Mouse (Mus musculus) MEL (cell line): ENCODE data around the gene C730034F03Rik. TPM values are rescaled to one million over a fixed set of nuclear protein-coding genes. Genes with fewer than 3 reads are reported as not detected.

Source experiments
- DNase-seq: peaks from one replicate; pipeline ENCODE4 v3.0.0; 2011; ENCODE audit warnings: low read depth, low spot score
- H3K27ac ChIP-seq: 2 replicates; pipeline ENCODE4 v1.5.1; 2012; ENCODE audit warnings: low read depth, mild to moderate bottlenecking, control low read depth, low read length, moderate library complexity; ENCODE audit not compliant: control insufficient read depth
- H3K27me3 ChIP-seq, 2 experiments: fragments of 150-350 bp in 1 of 2; sonication (generic) in 1 of 2; 2 replicates each; pipeline ENCODE4 v1.6.1; 2012; ENCODE audit warnings: low read length in 2 of 2, mild to moderate bottlenecking in 2 of 2, improper control_type of control experiment in 1 of 2, moderate library complexity in 1 of 2; ENCODE audit not compliant: insufficient read depth in 2 of 2, control insufficient read depth in 1 of 2
- H3K36me3 ChIP-seq, 2 experiments: 2 replicates each; pipeline ENCODE4 v1.6.1; 2012 to 2014; ENCODE audit warnings: low read length in 2 of 2, improper control_type of control experiment in 1 of 2, inconsistent platforms in 1 of 2, mild to moderate bottlenecking in 1 of 2; ENCODE audit not compliant: insufficient read depth in 2 of 2, control insufficient read depth in 1 of 2
- H3K4me1 ChIP-seq, 2 experiments: fragments of 150-350 bp in 1 of 2; sonication (generic) in 1 of 2; 2 replicates each; pipeline ENCODE4 v1.6.1; 2012; ENCODE audit warnings: low read length in 2 of 2, improper control_type of control experiment in 1 of 2, mild to moderate bottlenecking in 1 of 2; ENCODE audit not compliant: insufficient read depth in 2 of 2, control insufficient read depth in 1 of 2
- H3K4me3 ChIP-seq, 2 experiments: fragments of 150-350 bp in 1 of 2; sonication (generic) in 1 of 2; 2 replicates each; pipeline ENCODE4 v1.5.1; 2012; ENCODE audit warnings: low read depth in 2 of 2, low read length in 2 of 2, mild to moderate bottlenecking in 2 of 2, moderate library complexity in 2 of 2, control low read depth in 1 of 2, improper control_type of control experiment in 1 of 2; ENCODE audit not compliant: control insufficient read depth in 1 of 2, insufficient read depth in 1 of 2
- H3K79me2 ChIP-seq: 2 replicates; pipeline ENCODE4 v1.6.1; 2012; ENCODE audit warnings: mild to moderate bottlenecking, low read length, moderate library complexity; ENCODE audit not compliant: control insufficient read depth, poor library complexity, insufficient read depth
- H3K9ac ChIP-seq: 2 replicates; pipeline ENCODE4 v1.6.1; 2012; ENCODE audit warnings: low read depth, mild to moderate bottlenecking, control low read depth, low read length, moderate library complexity; ENCODE audit not compliant: control insufficient read depth, poor library complexity, severe bottlenecking
- H3K9me3 ChIP-seq: fragments of 150-350 bp; sonication (generic); replicated peaks from 2 replicates; pipeline ENCODE4 v1.6.1; 2012; ENCODE audit warnings: mild to moderate bottlenecking, low read length, improper control_type of control experiment, moderate library complexity; ENCODE audit not compliant: insufficient read depth
- BHLHE40 ChIP-seq: IDR thresholded peaks from 2 replicates; pipeline ENCODE4 v1.6.1; 2012; ENCODE audit warnings: low read depth, mild to moderate bottlenecking, inconsistent platforms, low read length, improper control_type of control experiment, borderline replicate concordance
- CTCF ChIP-seq, 3 experiments: IDR thresholded peaks in 2 of 3; conservative IDR thresholded peaks in 1 of 3; 2 replicates each; pipeline ENCODE4 v1.5.1; 2011 to 2012; ENCODE audit warnings: low read length in 3 of 3, low read depth in 2 of 3, mild to moderate bottlenecking in 2 of 3, improper control_type of control experiment in 1 of 3, inconsistent platforms in 1 of 3, mixed read lengths in 1 of 3, moderate library complexity in 1 of 3; ENCODE audit not compliant: control insufficient read depth in 1 of 3, insufficient read depth in 1 of 3, poor library complexity in 1 of 3, severe bottlenecking in 1 of 3
- E2F4 ChIP-seq: IDR thresholded peaks from 2 replicates; pipeline ENCODE4 v1.6.1; 2011; ENCODE audit warnings: low read depth, low read length, improper control_type of control experiment, borderline replicate concordance
- EP300 ChIP-seq, 2 experiments: IDR thresholded peaks; 2 replicates each; pipeline ENCODE4 v1.6.1; 2011; ENCODE audit warnings: improper control_type of control experiment in 2 of 2, low read length in 2 of 2, low read depth in 1 of 2, mild to moderate bottlenecking in 1 of 2
- ETS1 ChIP-seq: IDR thresholded peaks from 2 replicates; pipeline ENCODE4 v1.6.1; 2012; ENCODE audit warnings: low read depth, mild to moderate bottlenecking, inconsistent platforms, low read length, improper control_type of control experiment, moderate library complexity
- JUND ChIP-seq: IDR thresholded peaks from 2 replicates; pipeline ENCODE4 v1.6.1; 2011; ENCODE audit warnings: low read depth, mild to moderate bottlenecking, improper control_type of control experiment, low read length
- KAT2A ChIP-seq: conservative IDR thresholded peaks from 2 replicates; pipeline ENCODE4 v1.6.1; 2012; ENCODE audit warnings: low read depth, low read length, improper control_type of control experiment, inconsistent platforms
- MAFK ChIP-seq: IDR thresholded peaks from 2 replicates; pipeline ENCODE4 v1.6.1; 2011; ENCODE audit warnings: low read depth, mild to moderate bottlenecking, low read length, improper control_type of control experiment, borderline replicate concordance
- MAX ChIP-seq: IDR thresholded peaks from 2 replicates; pipeline ENCODE4 v1.6.1; 2011; ENCODE audit warnings: low read length, improper control_type of control experiment
- MEF2A ChIP-seq: IDR thresholded peaks from 2 replicates; pipeline ENCODE4 v1.6.1; 2014; ENCODE audit warnings: low read depth, mild to moderate bottlenecking, inconsistent platforms, low read length, improper control_type of control experiment; ENCODE audit not compliant: poor library complexity, insufficient replicate concordance, severe bottlenecking; ENCODE audit errors: extremely low read depth
- MXI1 ChIP-seq: IDR thresholded peaks from 2 replicates; pipeline ENCODE4 v1.6.1; 2011; ENCODE audit warnings: mild to moderate bottlenecking, low read depth, low read length, improper control_type of control experiment
- MYB ChIP-seq: IDR thresholded peaks from 2 replicates; pipeline ENCODE4 v1.6.1; 2011; ENCODE audit warnings: mild to moderate bottlenecking, low read depth, low read length, improper control_type of control experiment
- MYC ChIP-seq: IDR thresholded peaks from 2 replicates; pipeline ENCODE4 v1.6.1; 2011; ENCODE audit warnings: low read depth, mild to moderate bottlenecking, low read length, improper control_type of control experiment, moderate library complexity
- NELFE ChIP-seq: IDR thresholded peaks from 2 replicates; pipeline ENCODE4 v1.6.1; 2011; ENCODE audit warnings: low read depth, low read length, improper control_type of control experiment
- NRF1 ChIP-seq: IDR thresholded peaks from 2 replicates; pipeline ENCODE4 v1.6.1; 2014; ENCODE audit warnings: low read depth, mild to moderate bottlenecking, inconsistent platforms, low read length, improper control_type of control experiment, moderate library complexity; ENCODE audit not compliant: poor library complexity, insufficient read depth, severe bottlenecking
- POLR2AphosphoS2 ChIP-seq: IDR thresholded peaks from 2 replicates; pipeline ENCODE4 v1.6.1; 2011; ENCODE audit warnings: low read length, improper control_type of control experiment
- POLR2AphosphoS5 ChIP-seq: IDR thresholded peaks from 2 replicates; pipeline ENCODE4 v1.6.1; 2012; ENCODE audit warnings: low read depth, borderline replicate concordance, mild to moderate bottlenecking, inconsistent platforms, low read length, moderate library complexity, mixed read lengths
- RAD21 ChIP-seq: IDR thresholded peaks from 2 replicates; pipeline ENCODE4 v1.6.1; 2011; ENCODE audit warnings: mild to moderate bottlenecking, low read depth, low read length, improper control_type of control experiment
- RCOR1 ChIP-seq: IDR thresholded peaks from 2 replicates; pipeline ENCODE4 v1.6.1; 2012; ENCODE audit warnings: low read depth, mild to moderate bottlenecking, inconsistent platforms, low read length, improper control_type of control experiment
- SIN3A ChIP-seq: IDR thresholded peaks from 2 replicates; pipeline ENCODE4 v1.6.1; 2012; ENCODE audit warnings: low read length, improper control_type of control experiment, inconsistent platforms
- TAL1 ChIP-seq: IDR thresholded peaks from 2 replicates; pipeline ENCODE4 v1.6.1; 2012; ENCODE audit warnings: mild to moderate bottlenecking, inconsistent platforms, low read length, moderate library complexity, mixed read lengths
- TBP ChIP-seq: IDR thresholded peaks from 2 replicates; pipeline ENCODE4 v1.8.0; 2011; ENCODE audit warnings: low read depth, low read length, improper control_type of control experiment
- TCF12 ChIP-seq: IDR thresholded peaks from 2 replicates; pipeline ENCODE4 v1.6.1; 2014; ENCODE audit warnings: low read depth, mild to moderate bottlenecking, inconsistent platforms, low read length, improper control_type of control experiment, moderate library complexity
- UBTF ChIP-seq: IDR thresholded peaks from 2 replicates; pipeline ENCODE4 v1.6.1; 2012; ENCODE audit warnings: low read depth, mild to moderate bottlenecking, inconsistent platforms, low read length, improper control_type of control experiment, moderate library complexity, borderline replicate concordance; ENCODE audit not compliant: insufficient read depth
- USF1 ChIP-seq: IDR thresholded peaks from 2 replicates; pipeline ENCODE4 v1.6.1; 2014; ENCODE audit warnings: low read depth, mild to moderate bottlenecking, inconsistent platforms, low read length, improper control_type of control experiment, moderate library complexity
- USF2 ChIP-seq, 2 experiments: IDR thresholded peaks; 2 replicates each; pipeline ENCODE4 v1.6.1; 2011 to 2012; ENCODE audit warnings: improper control_type of control experiment in 2 of 2, low read length in 2 of 2, borderline replicate concordance in 1 of 2, inconsistent platforms in 1 of 2, low read depth in 1 of 2, mild to moderate bottlenecking in 1 of 2; ENCODE audit not compliant: insufficient read depth in 1 of 2
- ZC3H11A ChIP-seq: IDR thresholded peaks from 2 replicates; pipeline ENCODE4 v1.6.1; 2012; ENCODE audit warnings: low read depth, mild to moderate bottlenecking, inconsistent platforms, low read length, improper control_type of control experiment
- ZKSCAN1 ChIP-seq: IDR thresholded peaks from 2 replicates; pipeline ENCODE4 v1.6.1; 2012; ENCODE audit warnings: low read depth, mild to moderate bottlenecking, inconsistent platforms, low read length, improper control_type of control experiment, moderate library complexity
- ZNF384 ChIP-seq: IDR thresholded peaks from 2 replicates; pipeline ENCODE4 v1.6.1; 2012; ENCODE audit warnings: low read depth, mild to moderate bottlenecking, inconsistent platforms, low read length, improper control_type of control experiment
- polyA plus RNA-seq, 2 experiments: library from polyadenylated mRNA; stranded (reverse) in 1 of 2; unstranded in 1 of 2; fragments of >175 nt in 1 of 2; fragments of >200 nt in 1 of 2; gene quantifications; 2 replicates each; pipeline versions ENCODE4 v1.2.1 to v1.2.4; 2012; ENCODE audit warnings: low replicate concordance in 2 of 2, low read depth in 1 of 2; ENCODE audit not compliant: insufficient read length in 2 of 2, insufficient read depth in 1 of 2, missing spikeins in 1 of 2
- total RNA-seq: library from RNA; depleted of rRNA; stranded (reverse); fragments of 300-350 nt; gene quantifications from 2 replicates; pipeline ENCODE4 v1.2.3, GENCODE M21; 2012

Gene C730034F03Rik
- total and polyA plus RNA-seq, 3 experiments, result 1.6 to 2.5 TPM; not detected in 1

DNA sequence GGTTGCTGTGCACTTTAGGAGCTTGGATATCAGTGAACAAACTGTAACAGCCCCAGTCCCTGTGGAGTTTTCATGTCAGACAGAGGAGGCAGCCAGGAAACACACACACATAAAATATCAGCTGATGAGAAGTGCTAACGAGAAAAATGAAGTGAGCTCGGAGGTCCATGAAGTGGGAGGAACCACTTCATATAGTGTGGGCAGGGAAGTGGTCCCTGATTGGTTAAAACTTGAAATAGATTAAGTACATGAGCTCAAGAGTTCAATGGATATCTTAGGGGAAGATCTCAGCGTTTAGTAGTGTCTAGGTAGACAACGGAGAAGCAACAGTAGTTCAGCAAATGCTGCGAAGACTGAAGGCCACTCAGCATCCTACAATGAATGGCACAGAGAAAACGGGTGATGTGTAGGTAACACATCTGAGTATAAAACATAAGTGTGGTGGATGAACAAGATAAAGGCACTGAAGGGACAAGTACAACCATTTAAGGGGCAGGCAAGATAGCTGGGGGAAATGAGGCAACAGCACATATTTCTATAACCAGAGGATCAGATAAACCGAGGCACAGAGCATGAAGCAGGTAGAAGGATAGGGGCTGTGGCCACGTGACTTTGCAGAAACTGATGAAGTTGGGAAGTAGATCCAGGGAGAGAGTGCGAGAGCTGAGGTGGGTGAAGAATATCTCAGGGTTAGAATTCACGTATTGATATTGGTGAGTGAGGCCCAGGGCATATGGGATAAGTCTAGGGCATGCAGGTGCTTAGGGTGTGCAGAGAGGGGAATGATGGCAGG, 24.4 kb upstream of the C730034F03Rik start (continued):
- TF ChIP-seq MAX (peak; percentile 71), MAFK (no peak), USF1 (peak; percentile 92), UBTF (no peak), JUND (no peak), MYB (no peak), CTCF (IDR thresholded peaks at IDR 0.05 in 2 of 3, conservative IDR thresholded peaks at IDR 0.05 in 1 of 3; ENCODE audit: control insufficient read depth in 1 of 3, insufficient read depth in 1 of 3, low read depth in 2 of 3, low read length in 3 of 3, poor library complexity in 1 of 3, severe bottlenecking in 1 of 3) (no peak), EP300 (IDR thresholded peaks at IDR 0.05; ENCODE audit: low read depth in 1 of 2, low read length in 2 of 2) (peak in 1 of 2 experiments; percentile 8; a peak in 2 of 4 replicates), ETS1 (peak; percentile 57; the same call in 1 of the 2 replicates), NELFE (peak; percentile 38; the same call in 1 of the 2 replicates), USF2 (IDR thresholded peaks at IDR 0.05; ENCODE audit: borderline replicate concordance in 1 of 2, insufficient read depth in 1 of 2, low read depth in 1 of 2, low read length in 2 of 2) (peak in 1 of 2 experiments; percentile 70; a peak in 2 of 4 replicates), MXI1 (no peak; the same call in 1 of the 2 replicates), POLR2AphosphoS2 (0 out of 2 replicates have a peak, but pooled peaks have one; percentile 31), E2F4 (no peak), ZKSCAN1 (no peak), MEF2A (no peak), RAD21 (no peak), POLR2AphosphoS5 (no peak)

DNA sequence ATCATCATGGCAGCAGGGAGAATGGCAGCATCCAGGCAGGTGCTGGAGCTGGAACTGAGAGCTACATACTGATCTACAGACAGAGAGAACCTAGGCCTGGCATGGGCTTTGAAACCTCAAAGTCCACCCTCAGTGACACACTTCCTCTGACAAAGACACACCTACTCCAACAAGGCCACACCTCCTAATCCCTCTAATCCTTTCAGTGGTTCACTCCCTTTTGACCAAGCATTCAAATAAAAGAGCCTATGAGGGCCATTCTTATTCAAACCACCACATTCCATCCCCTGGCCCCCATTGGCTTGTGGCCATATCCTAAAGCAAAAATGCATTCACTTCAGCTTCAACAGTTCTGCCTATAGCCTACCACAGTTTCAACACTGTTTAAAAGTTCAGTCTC, 22.7 kb upstream of the C730034F03Rik start:
- peaks cover 0 to 17% of the 10 kb centered on the region in 2 experiments; a peak in 2 of 4 replicates for H3K36me3 ChIP-seq
- no peak overlapping the region for H3K27ac ChIP-seq
- H3K4me3 ChIP-seq, result no peak overlapping the region
- H3K9me3 ChIP-seq, result no peaks in the 10 kb centered on the region
- TF ChIP-seq MEF2A (no peak), ZC3H11A (no peak), TBP (no peak), KAT2A (no peak), RCOR1 (no peak), SIN3A (no peak), UBTF (no peak), E2F4 (no peak), ZNF384 (no peak), USF2 (IDR thresholded peaks at IDR 0.05; ENCODE audit: borderline replicate concordance in 1 of 2, insufficient read depth in 1 of 2, low read depth in 1 of 2, low read length in 2 of 2) (no peak), USF1 (no peak), MYB (no peak), ZKSCAN1 (no peak), NRF1 (no peak), BHLHE40 (no peak), TAL1 (no peak), MYC (no peak), TCF12 (no peak)
- DNase-seq, result peak; percentile 30
- H3K79me2 ChIP-seq, result no peaks in the 10 kb centered on the region
- H3K9ac ChIP-seq, result no peak overlapping the region
- H3K27me3 ChIP-seq, result no peaks in the 10 kb centered on the region
- peaks cover 15 to 22% of the 10 kb centered on the region in 2 experiments for H3K4me1 ChIP-seq
